Mouse (Mus musculus) common myeloid progenitor, adult 5-6 weeks (primary cell): ENCODE measurements around the gene Acot6. TPM values are rescaled to one million over a fixed set of nuclear protein-coding genes. Genes with fewer than 3 reads are reported as not detected.
A peak's percentile ranks its signal among the peaks of the same experiment; 100 is the strongest.

Source experiments
- ATAC-seq: replicated peaks from 2 replicates; pipeline ENCODE4 v1.8.0; 2016; ENCODE audit warnings: low read depth, mild to moderate bottlenecking, moderate TSS enrichment, inconsistent platforms; ENCODE audit not compliant: poor library complexity, severe bottlenecking
- total RNA-seq: library from RNA; stranded (forward); fragments of 200-1000, 187-1606 nt; gene quantifications from 2 replicates; pipeline ENCODE4 v1.2.3, GENCODE M21; 2017

Gene Acot6
- total RNA-seq, 1 experiment from 2014 or later = 2.5 TPM

GRCm38 (mm10) chr12:84150976-84151375 is 50.5 kb downstream of the Acot6 start:
- peak; percentile 40 for ATAC-seq

GRCm38 (mm10) chr12:84151911-84152310 is 51.5 kb downstream of the Acot6 start:
- ATAC-seq = no peak

- no peak for ATAC-seq
Observed at GRCm38 (mm10) chr12:84152352-84153190, 52.1 kb downstream of the Acot6 start.

- no peak for ATAC-seq
Observed at GRCm38 (mm10) chr12:84153414-84153813, 53.0 kb downstream of the Acot6 start.

DNA sequence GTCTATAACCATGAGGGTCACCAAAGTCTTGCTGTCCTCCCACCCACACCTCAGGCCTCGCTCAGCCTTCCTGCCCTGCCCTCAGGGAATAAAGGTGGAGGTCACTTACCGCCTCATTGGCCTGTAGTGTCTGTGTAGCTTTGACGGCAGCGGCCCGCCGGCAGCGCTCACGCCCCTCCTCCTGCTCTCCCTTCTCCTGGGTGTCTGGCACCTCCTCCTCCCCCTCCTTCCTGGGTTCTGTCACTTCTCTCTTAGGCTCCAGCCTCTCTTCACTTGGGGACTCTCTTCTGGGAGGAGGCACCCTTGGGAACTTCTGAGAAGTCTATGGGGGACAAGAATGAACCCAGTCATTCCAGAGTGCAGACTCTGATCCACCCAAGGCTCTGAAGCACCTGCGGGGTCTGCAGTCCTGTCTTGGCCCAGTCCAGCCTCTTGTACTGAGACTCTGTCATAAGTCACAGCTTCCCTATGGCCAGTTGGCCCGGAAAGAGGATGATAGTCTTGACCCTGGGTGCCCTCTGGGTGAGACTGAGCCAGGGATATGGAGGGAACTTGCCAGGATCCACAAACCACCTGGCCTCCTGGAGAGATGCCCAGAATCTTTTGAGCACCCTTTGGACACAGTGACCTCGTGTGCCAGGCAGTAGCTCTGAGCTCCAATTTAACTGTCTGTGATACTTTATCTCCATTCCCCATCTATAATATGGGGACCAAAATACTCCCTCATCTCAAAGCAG is 54.5 kb downstream of the Acot6 start:
- ATAC-seq = no peak

- no peak for ATAC-seq
Observed at GRCm38 (mm10) chr12:84155523-84155871, 55.0 kb downstream of the Acot6 start.

DNA sequence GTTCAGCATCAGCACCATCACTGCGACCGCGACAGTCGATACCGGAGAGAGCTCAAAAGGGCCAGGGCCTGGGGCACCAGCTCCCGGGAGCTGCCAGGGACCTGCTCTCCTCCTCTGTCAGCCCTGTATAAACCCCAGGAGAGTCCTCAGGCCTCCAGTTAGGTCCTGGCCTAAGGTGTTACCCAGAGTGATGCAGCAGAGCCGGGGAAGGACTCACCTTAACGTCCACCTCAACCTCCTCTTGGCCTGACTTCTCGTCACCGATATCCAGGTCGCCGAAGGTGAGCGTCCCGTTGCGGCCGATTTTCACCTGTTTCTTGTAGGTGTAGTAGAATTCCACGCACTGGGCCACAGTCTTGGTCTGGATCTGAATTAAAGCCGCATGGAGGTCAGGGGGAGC is 55.8 kb downstream of the Acot6 start:
- ATAC-seq = no peak

- ATAC-seq = no peak
Observed at GRCm38 (mm10) chr12:84158156-84158555, 57.7 kb downstream of the Acot6 start.

GRCm38 (mm10) chr12:84160491-84160890 is 60.0 kb downstream of the Acot6 start:
- no peak for ATAC-seq

Other genes starting within 250 kb of the Acot6 start
- gene Numb, start 178.7 kb upstream of the Acot6 start, total RNA-seq = 14.1 and 17.0 TPM in 2 replicates
- 15.2 and 16.7 TPM in 2 replicates for gene Riox1, start 150.0 kb upstream of the Acot6 start, total RNA-seq
- gene Heatr4, start 115.8 kb upstream of the Acot6 start, total RNA-seq = not detected in 2 replicates
- 13.1 and 16.3 TPM in 2 replicates for gene Acot2, start 112.8 kb upstream of the Acot6 start, total RNA-seq
- gene Acot1, start 91.2 kb upstream of the Acot6 start, total RNA-seq = 7.9 and 10.9 TPM in 2 replicates
- gene Acot4, start 62.3 kb upstream of the Acot6 start, total RNA-seq = not detected in 2 replicates
- gene Gm49366, start 61.7 kb upstream of the Acot6 start, total RNA-seq = not detected in 2 replicates
- not detected in 2 replicates for gene Acot3, start 48.5 kb upstream of the Acot6 start, total RNA-seq
- not detected in 2 replicates for gene Acot5, start 31.3 kb upstream of the Acot6 start, total RNA-seq
- gene Dnal1, start 13.7 kb downstream of the Acot6 start, total RNA-seq = 2.3 and 4.1 TPM in 2 replicates
- 0.58 and 0.64 TPM in 2 replicates for gene Pnma1, start 47.8 kb downstream of the Acot6 start, total RNA-seq
- 13.0 and 15.1 TPM in 2 replicates for gene Elmsan1, start 118.2 kb downstream of the Acot6 start, total RNA-seq
- gene Ptgr2, start 184.6 kb downstream of the Acot6 start, total RNA-seq = 47.0 and 55.7 TPM in 2 replicates
- gene Zfp410, start 216.2 kb downstream of the Acot6 start, total RNA-seq = 47.0 and 51.8 TPM in 2 replicates